Mouse (Mus musculus): Measurements from ENCODE around the gene Cpt1c. TPM values are rescaled to one million over a fixed set of nuclear protein-coding genes. Genes with fewer than 3 reads are reported as not detected.
"Not testable (repeated sequence)": the region's sequence is repeated elsewhere in the genome, so short reads cannot be mapped to it uniquely, and the experiment has no call there.

The Cpt1c gene
- 22.1 TPM for polyA plus RNA-seq (2021)

DNA sequence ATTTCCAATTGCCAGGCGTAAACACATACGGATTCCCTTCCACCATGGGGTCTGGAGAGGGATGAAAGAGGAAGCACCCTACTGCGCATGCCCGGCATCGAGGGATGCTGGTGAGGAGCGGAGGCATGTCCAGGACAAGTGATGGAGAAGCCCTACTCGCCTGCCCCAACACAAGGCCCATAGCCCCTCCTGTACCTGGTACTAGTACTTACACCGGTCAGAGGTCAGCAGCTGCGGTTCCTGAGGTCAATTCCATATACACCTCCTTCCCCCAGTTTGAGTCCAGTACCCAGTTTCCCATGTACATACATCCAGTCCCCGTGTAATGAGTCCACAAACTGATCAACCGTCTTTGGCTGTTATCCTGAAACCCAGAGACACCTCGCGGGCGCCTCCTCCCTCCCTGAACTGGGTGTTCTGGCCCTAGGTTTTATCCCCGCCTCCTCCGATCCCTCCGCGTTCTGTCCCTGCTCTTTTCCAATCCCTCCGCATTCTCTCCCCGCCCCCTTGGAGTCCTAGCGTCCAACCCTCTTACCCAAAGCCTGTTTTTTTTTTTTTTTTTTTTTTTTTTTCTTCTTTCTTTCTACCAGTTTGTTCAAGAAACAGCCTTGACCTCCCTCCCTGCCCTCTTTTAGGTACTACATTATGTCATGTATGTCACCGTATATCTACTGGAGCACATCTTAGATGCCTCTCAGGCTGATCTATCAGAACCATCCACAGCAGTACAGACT lies at the start of gene Cpt1c:
Cpt1c (minus strand) TSS at position 469 of the 734 bp plus-strand sequence.
- no peak for TF ChIP-seq CTCF (IDR thresholded peaks at IDR 0.05)
- in situ Hi-C loops (cut with MboI; ENCODE audit: low pct_unique_long_range_greater_than_20kb), result loop anchor here (25.0 kb wide), 1 partner anchor 262 kb away; the partner anchor contains the start of gene Izumo2
- no peak for ATAC-seq
- H3K27me3 ChIP-seq, result no peaks in the 10 kb centered on the region
- CTCF ChIA-PET, result interaction anchor here (1.0 kb wide), 1 partner anchor 40 kb away, joined by 3 read pairs; no protein-coding TSS in a partner anchor
- POLR2A ChIA-PET, result interaction anchor here (0.6 kb wide), 3 partner anchors 18 to 174 kb away, joined by 3 read pairs; no protein-coding TSS in a partner anchor
- no peak for DNase-seq (ENCODE audit: low read depth, low spot score)

DNA sequence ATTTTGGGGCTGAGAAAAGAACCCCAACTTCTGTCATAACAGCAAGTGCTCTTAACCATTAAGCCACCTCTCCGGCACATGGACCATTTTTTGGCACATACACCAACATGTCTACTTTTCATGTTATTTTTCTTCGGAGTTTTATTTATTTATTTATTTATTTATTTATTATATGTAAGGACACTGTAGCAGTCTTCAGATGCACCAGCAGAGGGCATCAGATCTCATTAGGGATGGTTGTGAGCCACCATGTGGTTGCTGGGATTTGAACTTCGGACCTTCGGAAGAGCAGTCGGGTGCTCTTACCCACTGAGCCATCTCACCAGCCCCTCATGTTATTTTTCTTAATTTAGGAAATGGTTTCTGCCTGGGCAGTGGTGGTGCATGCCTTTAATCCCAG lies 49.1 kb upstream of the Cpt1c start:
- CTCF ChIA-PET; H3K27me3 ChIP-seq; in situ Hi-C loops (cut with MboI; ENCODE audit: low pct_unique_long_range_greater_than_20kb); DNase-seq (ENCODE audit: low read depth, low spot score); ATAC-seq: not testable (repeated sequence)
- POLR2A ChIA-PET, result interaction anchor here (0.7 kb wide), 1 partner anchor 42 kb away, joined by 3 read pairs; no protein-coding TSS in a partner anchor

DNA sequence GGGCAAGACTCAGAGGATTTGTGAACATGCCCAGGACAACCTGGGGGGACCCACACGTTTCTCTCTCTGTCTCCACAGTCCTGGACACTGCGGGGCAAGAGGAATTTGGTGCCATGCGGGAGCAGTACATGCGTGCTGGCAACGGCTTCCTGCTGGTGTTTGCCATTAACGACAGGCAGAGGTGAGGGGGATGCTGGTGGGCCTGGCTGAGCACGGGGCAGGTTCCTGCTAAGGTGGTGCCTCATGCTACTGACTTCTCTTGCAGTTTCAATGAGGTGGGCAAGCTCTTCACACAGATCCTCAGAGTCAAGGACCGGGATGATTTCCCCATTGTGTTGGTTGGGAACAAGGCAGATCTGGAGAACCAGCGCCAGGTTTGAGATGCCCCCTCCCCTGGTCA lies 45.6 kb upstream of the Cpt1c start:
- no peak for TF ChIP-seq CTCF (IDR thresholded peaks at IDR 0.05)
- H3K27me3 ChIP-seq, result no peaks in the 10 kb centered on the region
- no peak for DNase-seq (ENCODE audit: low read depth, low spot score)
- CTCF ChIA-PET, result no interaction called here
- in situ Hi-C loops (cut with MboI; ENCODE audit: low pct_unique_long_range_greater_than_20kb), result no loop called here
- POLR2A ChIA-PET, result no interaction called here
- no peak for ATAC-seq

DNA sequence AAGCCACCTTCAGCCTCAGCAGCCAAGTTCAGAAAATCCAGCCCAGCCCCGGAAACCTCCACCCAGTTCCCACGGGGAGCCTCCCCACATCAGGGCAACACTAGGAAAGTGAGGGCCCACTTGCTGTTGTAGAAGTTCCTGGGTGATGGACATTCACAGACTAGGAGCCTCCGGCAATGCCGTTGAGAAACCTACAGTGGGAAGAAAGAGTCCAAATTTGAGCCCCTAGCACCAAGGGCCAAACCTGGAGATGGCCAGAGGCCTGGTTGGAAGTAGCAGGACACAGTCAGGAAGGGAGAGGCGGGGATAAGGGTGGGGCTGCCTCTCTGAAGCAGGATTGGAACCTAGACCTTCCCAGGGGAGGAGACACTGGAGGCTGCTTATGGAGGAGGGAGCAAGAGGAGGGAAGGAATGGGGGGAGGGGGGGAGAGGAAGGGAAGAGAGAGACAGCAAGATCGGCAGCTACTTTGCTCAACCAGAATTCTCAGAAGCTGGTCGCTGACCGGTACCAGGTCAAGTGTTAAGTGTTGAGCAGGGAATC lies 44.5 kb upstream of the Cpt1c start:
- no peak for ATAC-seq
- ChIA-PET POLR2A (interaction anchor here (1.7 kb wide), 1 partner anchor 40 kb away, joined by 5 read pairs; no protein-coding TSS in a partner anchor), CTCF (interaction anchor here (0.9 to 1.8 kb wide), 2 partner anchors 8 to 18 kb away, joined by 3 to 5 read pairs; no protein-coding TSS in a partner anchor)
- no peaks in the 10 kb centered on the region for H3K27me3 ChIP-seq
- TF ChIP-seq CTCF (IDR thresholded peaks at IDR 0.05), result no peak
- in situ Hi-C loops (cut with MboI; ENCODE audit: low pct_unique_long_range_greater_than_20kb), result no loop called here
- no peak for DNase-seq (ENCODE audit: low read depth, low spot score)

DNA sequence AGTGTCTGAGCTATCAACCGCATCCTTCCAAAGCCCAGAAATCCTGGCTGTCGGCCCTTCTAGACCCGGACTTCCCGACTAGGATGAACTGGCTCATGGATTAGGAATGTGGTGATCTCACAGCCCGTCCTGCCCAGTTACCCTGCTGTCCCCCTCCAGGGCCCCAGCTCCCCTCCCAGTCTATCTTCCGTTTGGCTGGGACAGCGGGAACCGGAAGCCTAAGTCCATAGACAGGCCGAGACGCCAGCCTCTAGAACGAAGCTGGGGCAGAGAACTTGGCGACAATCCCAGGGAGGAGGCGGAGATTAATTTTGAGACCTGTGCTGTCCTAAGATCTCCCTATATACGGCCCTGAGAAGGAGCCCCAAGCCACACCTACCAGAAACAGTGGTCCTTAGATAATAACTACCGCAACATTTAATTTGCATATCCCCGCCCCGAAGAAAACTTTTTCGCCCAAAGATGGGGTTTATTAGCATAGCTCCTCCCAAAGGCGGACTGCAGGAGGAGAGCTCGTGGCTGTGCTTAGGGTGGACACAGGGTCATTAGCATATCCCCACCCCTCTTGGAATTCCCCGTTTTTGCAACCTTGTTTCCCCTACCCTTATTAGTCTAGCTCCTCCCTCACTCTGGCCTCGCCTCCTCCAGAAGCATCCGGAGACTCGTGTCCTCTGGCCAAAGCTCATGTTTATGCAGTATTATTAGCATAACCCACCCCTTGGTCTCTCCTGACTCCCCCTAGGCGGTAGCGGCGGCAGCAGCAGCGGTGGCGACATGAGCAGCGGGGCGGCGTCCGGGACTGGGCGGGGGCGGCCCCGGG lies 42.8 kb upstream of the Cpt1c start, which contains the start of gene Rras:
Rras (plus strand) TSS at position 720 of the 820 bp plus-strand sequence.
- DNase-seq (ENCODE audit: low read depth, low spot score) (peak; percentile 98), ATAC-seq (peak; percentile 82)
- in situ Hi-C loops (cut with MboI; ENCODE audit: low pct_unique_long_range_greater_than_20kb), result no loop called here
- TF ChIP-seq CTCF (IDR thresholded peaks at IDR 0.05), result no peak
- ChIA-PET POLR2A (interaction anchor here (0.7 to 1.7 kb wide), 6 partner anchors 11 to 42 kb away, joined by 3 to 5 read pairs (median 4); partner anchors contain the start of gene Prr12), CTCF (interaction anchor here (0.8 to 1.8 kb wide), 8 partner anchors 8 to 50 kb away, joined by 3 to 8 read pairs (median 4); no protein-coding TSS in a partner anchor)
- H3K27me3 ChIP-seq, result no peaks in the 10 kb centered on the region

DNA sequence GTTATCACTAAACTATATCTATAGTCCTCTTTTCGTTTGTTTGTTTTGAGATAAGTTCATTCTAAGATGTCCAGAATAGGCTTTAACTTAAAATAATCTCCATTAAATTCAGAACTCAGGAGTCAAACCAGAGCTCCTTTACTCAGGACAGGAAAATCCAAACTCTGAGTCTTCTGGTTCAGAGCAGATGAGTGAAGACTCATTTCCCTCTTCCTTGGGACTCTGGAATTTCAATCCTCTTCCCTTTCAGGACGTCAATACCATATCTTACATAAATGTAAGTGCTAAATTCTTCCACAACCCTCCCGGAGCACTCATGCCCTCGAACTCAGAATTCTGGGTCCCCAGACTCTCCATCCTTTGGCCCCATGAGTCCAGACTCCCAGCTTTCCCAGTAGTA lies 42.1 kb upstream of the Cpt1c start:
- DNase-seq (ENCODE audit: low read depth, low spot score) (no peak), ATAC-seq (no peak)
- CTCF ChIA-PET, result interaction anchor here (1.1 to 1.8 kb wide), 4 partner anchors 28 to 49 kb away, joined by 3 to 4 read pairs (median 3); no protein-coding TSS in a partner anchor
- no peak for TF ChIP-seq CTCF (IDR thresholded peaks at IDR 0.05)
- in situ Hi-C loops (cut with MboI; ENCODE audit: low pct_unique_long_range_greater_than_20kb), result no loop called here
- no peaks in the 10 kb centered on the region for H3K27me3 ChIP-seq
- POLR2A ChIA-PET, result interaction anchor here (1.2 to 1.3 kb wide), 3 partner anchors 10 to 36 kb away, joined by 3 to 5 read pairs (median 4); partner anchors contain the start of gene Prr12

DNA sequence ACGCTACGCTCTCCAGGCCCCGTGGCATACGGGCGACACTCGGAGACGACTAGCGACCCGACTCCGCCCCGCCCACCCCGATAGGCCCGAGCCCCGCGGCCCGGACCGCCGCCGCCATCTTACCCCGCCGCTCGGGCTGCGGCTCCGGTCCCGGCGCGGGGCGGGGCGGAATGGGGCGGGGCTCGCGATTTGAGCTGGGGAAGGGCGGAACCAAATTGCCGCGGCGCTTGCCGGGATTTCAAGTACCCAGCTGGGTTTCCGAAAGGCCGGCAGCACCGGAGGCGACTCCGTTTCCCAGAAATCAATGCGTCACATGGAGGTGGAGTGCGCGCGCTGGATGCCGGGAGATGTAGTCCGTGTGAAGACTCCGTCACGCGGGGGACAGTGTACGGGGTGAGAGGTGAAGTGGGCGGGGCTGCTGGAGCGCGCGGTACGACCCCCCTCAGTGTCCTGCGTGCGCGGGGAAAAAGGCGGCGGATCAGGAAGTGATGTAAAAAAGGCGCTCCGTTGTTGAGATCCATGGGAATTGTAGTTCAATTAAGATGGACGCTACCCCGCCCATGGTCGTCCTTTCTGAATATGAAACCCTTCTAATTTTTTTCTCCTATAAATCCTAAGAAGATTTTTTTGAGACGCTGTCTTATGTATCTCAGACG lies 41.4 kb upstream of the Cpt1c start, which contains the start of gene Scaf1:
Scaf1 (minus strand) TSS at position 407 of the 656 bp plus-strand sequence.
- ChIA-PET CTCF (interaction anchor here (1.8 kb wide), 1 partner anchor 27 kb away, joined by 4 read pairs; no protein-coding TSS in a partner anchor), POLR2A (interaction anchor here (0.6 to 3.2 kb wide), 5 partner anchors 10 to 120 kb away, joined by 3 to 17 read pairs (median 3); partner anchors contain the start of genes Bcl2l12, Flt3l, Gm45713 and Irf3)
- ATAC-seq (peak; percentile 60), DNase-seq (ENCODE audit: low read depth, low spot score) (peak; percentile 99)
- in situ Hi-C loops (cut with MboI; ENCODE audit: low pct_unique_long_range_greater_than_20kb), result no loop called here
- H3K27me3 ChIP-seq, result no peaks in the 10 kb centered on the region
- no peak for TF ChIP-seq CTCF (IDR thresholded peaks at IDR 0.05)

DNA sequence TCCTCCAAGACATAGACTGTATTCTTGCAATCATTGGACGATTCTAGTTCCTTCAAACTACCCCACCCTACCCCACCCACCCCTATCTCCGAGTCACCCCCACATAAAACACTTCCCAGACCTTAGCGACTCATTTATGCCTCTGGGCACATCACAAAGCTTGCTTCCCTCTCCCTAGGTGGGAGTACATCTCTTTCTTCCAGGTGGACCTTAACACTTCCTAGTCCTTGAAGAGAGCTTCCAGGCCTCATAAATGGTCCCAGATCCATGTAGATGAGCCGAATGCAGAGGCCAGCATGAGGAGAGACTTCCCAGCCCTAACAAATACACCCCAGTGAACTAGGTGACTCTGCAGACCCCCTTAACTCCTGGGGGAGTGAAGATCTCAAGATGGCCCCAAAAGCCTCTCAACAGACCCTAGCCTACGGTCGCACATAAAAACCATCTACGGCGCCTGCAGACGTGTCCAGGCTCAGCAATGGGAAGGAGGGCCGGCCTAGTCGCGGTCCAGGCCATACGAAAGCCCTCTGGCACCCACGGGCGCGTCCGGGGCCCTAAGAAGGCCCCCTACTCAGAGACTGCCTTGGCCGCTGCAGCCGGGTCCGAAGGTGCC lies 40.8 kb upstream of the Cpt1c start:
- no peak for TF ChIP-seq CTCF (IDR thresholded peaks at IDR 0.05)
- in situ Hi-C loops (cut with MboI; ENCODE audit: low pct_unique_long_range_greater_than_20kb), result no loop called here
- POLR2A ChIA-PET, result interaction anchor here (1.0 to 3.2 kb wide), 4 partner anchors 11 to 54 kb away, joined by 3 to 17 read pairs (median 4); partner anchors contain the start of genes Bcl2l12 and Irf3
- CTCF ChIA-PET, result interaction anchor here (0.7 to 1.5 kb wide), 3 partner anchors 10 to 33 kb away, joined by 3 to 4 read pairs (median 3); no protein-coding TSS in a partner anchor
- no peak for DNase-seq (ENCODE audit: low read depth, low spot score)
- ATAC-seq, result no peak
- no peaks in the 10 kb centered on the region for H3K27me3 ChIP-seq

DNA sequence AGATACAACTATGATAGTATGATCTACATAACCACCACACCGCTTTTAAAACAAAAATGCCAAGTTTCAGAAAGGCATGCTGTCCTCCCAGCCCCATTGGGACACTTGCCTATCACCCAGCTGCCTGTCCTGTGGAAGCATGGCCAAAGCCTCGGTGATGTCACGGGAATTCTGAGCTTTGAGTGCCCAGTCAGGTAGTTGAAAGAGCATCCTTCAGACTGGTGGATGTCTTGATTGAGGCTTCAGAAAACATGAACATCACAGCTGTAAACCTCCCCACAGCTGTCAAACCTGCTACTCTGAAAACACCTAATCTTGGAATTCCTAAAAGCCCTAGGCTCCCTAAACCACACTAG lies 39.4 kb upstream of the Cpt1c start:
- POLR2A ChIA-PET, result interaction anchor here (2.0 to 3.2 kb wide), 2 partner anchors 10 to 12 kb away, joined by 7 to 17 read pairs; no protein-coding TSS in a partner anchor
- in situ Hi-C loops (cut with MboI; ENCODE audit: low pct_unique_long_range_greater_than_20kb), result no loop called here
- CTCF ChIA-PET, result interaction anchor here (0.8 to 1.5 kb wide), 2 partner anchors 10 to 39 kb away, joined by 3 to 4 read pairs; no protein-coding TSS in a partner anchor
- ATAC-seq (no peak), DNase-seq (ENCODE audit: low read depth, low spot score) (no peak)
- H3K27me3 ChIP-seq, result no peaks in the 10 kb centered on the region
- no peak for TF ChIP-seq CTCF (IDR thresholded peaks at IDR 0.05)
